Mouse (Mus musculus) macrophage (primary cell): ENCODE measurements around the gene Msi2. TPM values are rescaled to one million over a fixed set of nuclear protein-coding genes. Genes with fewer than 3 reads are reported as not detected.

Experiments
- polyA plus RNA-seq: library from polyadenylated mRNA; stranded (reverse); fragments of 250-400 nt; gene quantifications from 3 replicates; pipeline ENCODE4 v1.2.4, GENCODE M21; 2018; ENCODE audit warnings: inconsistent platforms

The Msi2 gene
- polyA plus RNA-seq, 1 experiment from 2014 or later, result 5.2 TPM

Other genes with a start within 250 kb of the Msi2 start
- gene Akap1, start 146.1 kb upstream of the Msi2 start, polyA plus RNA-seq, result 4.9 to 14.0 TPM (median 5.7 TPM) in 3 replicates
- 284 to 556 TPM (median 477 TPM) in 3 replicates for gene Scpep1, start 237.0 kb upstream of the Msi2 start, polyA plus RNA-seq
- gene Elobl, start 248.4 kb upstream of the Msi2 start, polyA plus RNA-seq, result not detected in 3 replicates